Mouse (Mus musculus) mature B cell (primary cell): ENCODE measurements around the gene Trmu.

Source experiments
- in situ Hi-C: fragments of 300-500 bp; cut with MboI; formaldehyde crosslinking; loops from 2 replicates; pipeline ENCODE4 v1.14.3; 2019

Gene Trmu

GRCm38 (mm10) chr15:85896284-85896683 lies 17.2 kb downstream of the Trmu start:
- in situ Hi-C loops: no loop called here

GRCm38 (mm10) chr15:85897113-85897512 lies 18.0 kb downstream of the Trmu start:
- in situ Hi-C loops: no loop called here

GRCm38 (mm10) chr15:85899396-85899795 lies 20.3 kb downstream of the Trmu start:
- in situ Hi-C loops: no loop called here

- in situ Hi-C loops: no loop called here
Measured at GRCm38 (mm10) chr15:85900318-85900717, 21.2 kb downstream of the Trmu start.

GRCm38 (mm10) chr15:85900801-85901200 lies 21.7 kb downstream of the Trmu start:
- in situ Hi-C loops: no loop called here

GRCm38 (mm10) chr15:85902505-85902904 lies 23.4 kb downstream of the Trmu start:
- in situ Hi-C loops: no loop called here

- in situ Hi-C loops: no loop called here
Measured at GRCm38 (mm10) chr15:85903826-85904225, 24.7 kb downstream of the Trmu start.

DNA sequence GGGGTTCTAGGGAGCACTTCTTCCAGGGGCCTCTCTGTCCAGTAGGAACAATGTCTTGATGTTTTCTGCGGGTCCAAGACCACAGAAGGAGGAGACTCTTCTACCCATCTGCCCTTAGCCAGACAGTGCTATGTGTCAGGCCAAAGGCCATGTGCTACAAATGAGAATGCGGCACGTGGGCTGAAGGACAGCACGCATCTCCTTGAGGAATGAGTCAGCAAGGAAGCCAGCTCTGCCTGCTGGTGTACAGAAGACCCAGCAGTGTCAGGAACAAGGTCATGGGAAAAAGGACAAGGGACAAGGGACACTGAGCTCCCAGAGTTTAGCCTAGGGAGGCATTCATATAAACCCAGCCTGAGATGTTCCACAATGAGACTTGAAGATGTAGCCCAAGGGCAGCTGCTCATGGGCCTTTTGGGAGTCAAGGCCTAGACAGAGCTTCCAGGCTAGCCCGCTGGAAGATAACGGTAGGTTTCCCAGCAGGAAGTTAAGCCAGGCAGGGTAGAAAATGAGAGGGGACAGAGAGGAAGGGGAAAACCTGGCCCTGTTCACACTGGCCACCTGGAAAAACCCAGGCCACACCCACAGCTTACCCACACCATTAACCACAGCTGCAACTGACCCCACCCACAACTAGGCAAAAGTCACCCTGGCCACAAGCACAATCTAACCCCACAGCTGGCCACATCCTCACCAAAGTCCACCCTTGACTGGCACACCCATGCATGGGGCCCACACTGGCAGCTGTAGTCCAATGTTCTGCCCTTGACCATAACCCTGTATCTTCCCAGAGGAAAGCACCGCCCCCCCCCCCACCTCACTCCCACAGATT lies 29.8 kb downstream of the Trmu start:
- in situ Hi-C loops: loop anchor here (5.0 kb wide), 2 partner anchors 128 to 213 kb away; no protein-coding TSS in a partner anchor

- in situ Hi-C loops: loop anchor here (5.0 kb wide), 2 partner anchors 128 to 213 kb away; no protein-coding TSS in a partner anchor
Measured at GRCm38 (mm10) chr15:85909492-85909829, 30.3 kb downstream of the Trmu start.

DNA sequence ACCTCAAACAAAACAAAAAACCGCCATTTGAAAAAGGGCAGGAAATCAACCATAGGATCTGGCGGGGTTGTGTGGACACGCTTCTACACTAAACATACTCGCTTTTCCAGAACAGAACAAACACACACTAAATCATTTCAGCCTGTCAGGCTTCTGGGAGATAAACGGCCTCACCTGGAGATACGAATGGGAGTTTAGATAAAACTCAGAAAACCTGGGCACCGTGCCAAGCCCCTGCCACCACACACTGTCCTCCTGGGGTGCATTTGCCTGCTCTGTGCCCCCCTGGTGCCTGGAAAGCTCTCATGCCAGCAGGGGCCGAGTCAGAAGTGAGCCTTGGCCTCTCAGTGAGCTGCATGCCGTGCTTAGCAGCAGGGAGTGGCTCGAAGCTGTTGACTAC lies 30.8 kb downstream of the Trmu start:
- in situ Hi-C loops: loop anchor here (5.0 kb wide), 2 partner anchors 127 to 212 kb away; no protein-coding TSS in a partner anchor

DNA sequence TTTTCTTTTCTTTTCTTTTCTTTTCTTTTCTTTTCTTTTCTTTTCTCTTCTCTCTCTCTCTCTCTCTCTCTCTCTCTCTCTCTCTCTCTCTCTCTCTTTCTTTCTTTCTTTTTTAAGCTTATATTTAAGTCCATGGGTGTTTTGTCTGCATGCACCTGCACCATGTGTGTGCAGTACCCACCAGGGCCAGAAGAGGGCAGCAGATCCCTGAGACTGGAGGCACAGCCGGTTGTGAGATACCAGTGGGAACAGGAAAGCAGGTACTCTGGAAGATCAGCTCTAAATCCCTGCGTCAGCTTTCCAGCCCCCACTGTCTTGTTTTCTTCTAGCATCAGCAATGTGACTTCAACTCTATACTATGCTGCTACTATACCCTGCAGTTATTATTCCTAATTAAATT lies 34.5 kb downstream of the Trmu start:
- in situ Hi-C loops: no loop called here

GRCm38 (mm10) chr15:85919191-85919891 lies 40.2 kb downstream of the Trmu start:
- in situ Hi-C loops: no loop called here

DNA sequence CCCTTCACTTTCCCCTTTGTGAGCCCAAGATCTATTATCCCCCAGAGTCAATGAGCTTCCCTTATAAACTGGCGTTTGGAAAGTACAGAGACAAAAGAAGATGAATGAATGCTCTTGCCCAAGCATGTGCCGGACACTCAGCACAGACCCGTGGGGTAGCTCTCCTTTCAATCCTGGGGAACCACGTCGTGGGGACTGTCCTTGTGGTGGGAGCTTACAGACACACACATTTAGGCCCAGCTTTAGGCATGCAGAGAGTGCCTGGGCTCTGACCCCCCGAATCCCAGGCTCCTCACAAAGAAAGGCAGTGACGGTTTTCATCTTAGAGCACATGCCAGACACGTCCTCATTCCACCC lies 40.8 kb downstream of the Trmu start:
- in situ Hi-C loops: no loop called here

DNA sequence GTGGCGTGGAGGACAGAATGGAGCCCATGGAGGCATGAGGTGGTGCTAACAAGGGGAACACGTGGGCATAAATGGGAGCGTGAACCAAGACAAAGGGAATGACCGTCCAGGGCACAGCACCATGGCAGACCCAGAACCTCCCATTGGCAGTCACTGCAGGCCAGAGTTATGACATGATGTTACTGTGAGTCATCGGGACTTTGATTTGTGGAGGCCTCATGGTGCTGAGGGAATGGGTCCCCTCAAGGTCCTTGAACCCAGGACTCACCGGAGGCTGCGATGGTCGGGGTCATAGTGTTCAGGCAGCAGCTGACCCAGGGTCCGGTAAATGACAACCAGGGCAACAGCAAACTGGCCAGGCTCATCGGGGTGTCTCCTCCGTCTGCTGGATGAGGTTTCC lies 42.7 kb downstream of the Trmu start:
- in situ Hi-C loops: no loop called here

GRCm38 (mm10) chr15:85928161-85928560 lies 49.0 kb downstream of the Trmu start:
- in situ Hi-C loops: no loop called here

DNA sequence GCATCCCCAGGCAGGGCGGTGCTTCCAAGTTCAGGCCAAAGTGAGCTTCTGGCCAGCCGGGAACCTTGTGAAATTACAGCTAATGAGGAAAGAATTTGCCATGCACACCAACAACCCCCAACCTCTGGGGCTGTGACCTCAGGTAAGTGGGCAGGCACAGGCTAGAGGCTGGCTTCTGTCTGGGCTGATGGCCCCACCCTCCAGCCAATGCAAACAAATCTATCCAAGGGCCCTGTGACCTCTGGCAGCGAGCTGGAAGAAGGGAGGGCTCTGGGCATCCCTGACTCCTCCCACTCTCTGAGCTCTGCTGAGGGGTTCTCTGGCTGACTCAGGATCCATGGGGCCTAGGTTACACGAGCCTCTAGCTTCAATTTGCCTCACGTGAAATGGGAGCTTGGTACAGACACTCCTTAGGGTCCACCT lies 56.5 kb downstream of the Trmu start:
- in situ Hi-C loops: no loop called here
